Mouse (Mus musculus): ENCODE results near the gene Col9a1.

The Col9a1 gene

DNA sequence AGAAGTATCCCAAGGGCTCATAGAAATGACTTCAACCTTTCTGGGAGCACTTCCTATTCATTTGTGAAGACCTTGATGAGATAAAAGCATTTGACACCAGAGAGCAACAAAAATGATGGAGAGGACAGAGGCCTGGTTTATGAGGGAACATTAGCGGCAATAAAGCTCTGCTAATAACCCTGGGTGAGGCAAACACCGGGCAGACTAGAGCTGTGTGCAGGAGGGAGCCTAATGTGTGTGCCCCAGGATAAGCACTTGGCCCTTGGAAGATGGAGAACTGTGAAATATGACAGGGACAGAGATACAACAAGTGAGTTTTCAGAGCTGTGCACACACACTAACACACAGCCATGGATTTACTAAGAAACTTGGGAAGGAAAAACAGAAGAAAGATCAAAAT, 115.1 kb downstream of the Col9a1 start:
- DNase-seq (ENCODE audit: low read depth in 1 of 2, low spot score in 2 of 2): no peak

DNA sequence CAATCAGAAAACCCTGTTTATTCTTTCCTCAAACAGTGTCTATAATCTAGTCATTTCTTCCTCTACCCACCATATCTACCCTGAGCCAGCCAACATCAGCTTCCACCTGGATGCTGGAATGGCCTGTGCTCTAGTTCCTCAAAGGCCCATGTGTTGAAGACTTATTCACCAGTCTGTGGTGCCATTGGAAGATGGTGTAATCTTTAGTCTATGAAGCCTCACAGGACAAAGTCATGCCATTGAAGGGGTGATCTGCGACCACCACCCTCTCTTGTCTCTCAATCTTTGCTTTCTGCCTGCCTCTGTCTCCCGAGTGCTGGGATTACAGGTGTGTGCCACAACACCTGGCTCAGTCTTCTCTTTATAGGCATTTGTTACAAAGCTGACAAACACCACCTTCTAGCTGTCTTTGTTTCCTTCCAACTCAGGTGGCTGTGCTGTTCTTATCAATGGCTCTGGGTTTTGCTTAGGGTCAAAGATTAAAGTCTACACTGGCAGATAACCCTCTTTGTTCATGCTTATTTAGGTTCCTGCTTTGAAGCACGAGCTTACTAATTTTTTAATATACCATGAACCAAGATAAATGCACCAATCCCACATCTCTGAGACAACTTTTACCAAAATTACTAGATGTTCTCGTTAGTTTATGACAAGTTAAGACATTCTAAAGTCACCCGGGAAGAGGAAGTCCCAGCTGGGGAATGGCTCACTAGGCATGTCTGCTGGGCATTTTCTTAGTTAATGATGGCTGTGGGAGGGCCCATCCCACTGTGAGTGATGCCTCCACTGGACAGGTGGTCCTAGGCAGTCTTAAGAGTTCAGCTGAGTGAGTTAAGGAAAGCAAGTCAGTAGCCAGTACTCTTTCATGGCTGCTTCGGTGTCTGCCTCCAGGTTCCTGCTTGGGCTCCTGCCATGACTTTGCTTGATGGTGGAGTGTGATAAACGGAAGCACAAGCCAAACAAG, 117.9 kb downstream of the Col9a1 start:
- no peak for DNase-seq (ENCODE audit: low read depth in 1 of 2, low spot score in 2 of 2)

DNA sequence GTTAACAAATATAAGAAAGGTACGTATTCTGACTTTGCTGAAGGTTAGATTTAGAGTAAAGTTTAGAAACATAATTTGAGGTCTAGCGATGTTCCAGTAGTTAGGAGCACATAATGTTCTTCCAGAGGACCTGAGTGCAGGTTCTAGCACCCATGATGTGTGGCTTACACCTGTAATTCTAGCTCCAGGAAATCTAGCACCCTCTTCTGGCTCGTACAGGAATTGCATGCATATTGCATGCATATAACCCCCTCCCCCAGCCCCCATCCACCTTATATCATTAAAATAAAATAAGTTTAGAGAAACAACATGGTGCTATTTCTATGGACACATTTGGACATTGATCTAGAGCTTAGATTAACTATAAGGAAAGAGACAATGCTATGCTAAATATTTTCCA, 123.3 kb downstream of the Col9a1 start:
- no peak for DNase-seq (ENCODE audit: low read depth in 1 of 2, low spot score in 2 of 2)
